Mouse (Mus musculus): ENCODE results near the gene Gm27021. TPM values are rescaled to one million over a fixed set of nuclear protein-coding genes. Genes with fewer than 3 reads are reported as not detected.

The Gm27021 gene
- polyA plus RNA-seq, 1 experiment = 3.3 TPM

DNA sequence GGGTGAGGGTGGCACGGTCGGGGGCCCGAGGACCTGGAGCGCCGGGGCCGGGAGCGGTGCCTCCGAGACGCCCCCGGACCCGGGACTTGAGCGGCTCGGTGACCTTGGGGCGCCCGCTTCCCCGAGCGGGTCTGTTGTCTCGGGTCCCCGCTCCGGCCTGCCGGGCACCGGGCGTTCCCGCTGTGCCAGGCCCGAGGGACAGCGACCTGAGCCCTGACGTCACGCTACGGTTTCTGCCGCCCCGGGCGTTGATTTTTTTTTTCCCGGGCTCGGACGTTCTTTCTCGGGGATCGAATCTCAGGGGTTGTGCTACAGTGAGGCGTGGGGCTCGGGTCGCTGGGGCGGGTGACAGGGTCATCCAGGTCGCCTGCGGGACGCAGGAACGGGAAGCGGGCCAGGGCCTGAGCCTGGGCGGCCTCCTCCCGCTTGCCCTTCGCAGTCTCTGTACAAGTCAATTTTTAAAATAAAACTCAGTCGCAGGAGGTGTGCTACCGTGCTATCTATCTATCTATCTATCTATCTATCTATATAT, 561 bp upstream of the Gm27021 start, which contains the start of gene Emc8:
Gene Emc8 (minus strand): TSS at position 200 of the 532 bp plus-strand sequence.
- TF ChIP-seq CTCF (IDR thresholded peaks at IDR 0.05; ENCODE audit: borderline replicate concordance, extremely low read depth, insufficient read depth, insufficient read length) (no peak), POLR2A (IDR thresholded peaks at IDR 0.05; ENCODE audit: borderline replicate concordance, extremely low read depth, insufficient read depth, insufficient read length, poor library complexity, severe bottlenecking) (no peak)
- no peak for DNase-seq (ENCODE audit: low read depth)

DNA sequence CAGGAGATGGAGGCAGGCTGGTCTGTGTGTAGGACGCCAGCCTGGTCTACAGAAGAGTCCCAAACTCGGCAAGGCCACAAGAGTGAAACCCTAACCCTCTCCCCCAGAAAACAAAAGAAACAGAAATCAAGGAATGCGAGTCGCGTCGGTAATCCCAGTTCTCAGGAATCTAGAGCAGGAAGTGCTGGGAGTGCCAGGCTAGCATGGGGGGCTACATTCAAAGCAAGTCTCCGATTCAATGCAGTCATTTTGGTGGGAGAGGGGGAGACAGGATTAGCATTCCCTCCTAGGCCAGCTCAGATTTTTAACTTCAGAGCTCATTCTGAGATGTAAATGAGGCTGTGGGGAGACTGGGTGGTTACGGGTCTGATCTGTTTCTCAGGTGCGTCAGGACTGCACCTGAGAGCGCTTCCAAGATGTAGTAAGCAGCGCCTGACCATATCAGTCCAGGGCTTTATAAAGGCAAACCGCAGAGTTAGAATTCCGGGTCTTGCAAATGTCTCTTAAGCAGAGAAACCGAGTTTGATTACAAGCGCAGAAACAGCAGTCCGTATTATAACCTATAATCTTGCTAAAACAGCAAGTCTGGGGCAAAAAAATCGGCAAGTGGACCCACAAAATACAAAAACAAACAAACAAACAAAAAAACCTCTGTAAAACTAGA, 940 bp downstream of the Gm27021 start:
- TF ChIP-seq CTCF (IDR thresholded peaks at IDR 0.05; ENCODE audit: borderline replicate concordance, extremely low read depth, insufficient read depth, insufficient read length) (no peak), POLR2A (IDR thresholded peaks at IDR 0.05; ENCODE audit: borderline replicate concordance, extremely low read depth, insufficient read depth, insufficient read length, poor library complexity, severe bottlenecking) (no peak)
- peak; percentile 21 for DNase-seq (ENCODE audit: low read depth)

DNA sequence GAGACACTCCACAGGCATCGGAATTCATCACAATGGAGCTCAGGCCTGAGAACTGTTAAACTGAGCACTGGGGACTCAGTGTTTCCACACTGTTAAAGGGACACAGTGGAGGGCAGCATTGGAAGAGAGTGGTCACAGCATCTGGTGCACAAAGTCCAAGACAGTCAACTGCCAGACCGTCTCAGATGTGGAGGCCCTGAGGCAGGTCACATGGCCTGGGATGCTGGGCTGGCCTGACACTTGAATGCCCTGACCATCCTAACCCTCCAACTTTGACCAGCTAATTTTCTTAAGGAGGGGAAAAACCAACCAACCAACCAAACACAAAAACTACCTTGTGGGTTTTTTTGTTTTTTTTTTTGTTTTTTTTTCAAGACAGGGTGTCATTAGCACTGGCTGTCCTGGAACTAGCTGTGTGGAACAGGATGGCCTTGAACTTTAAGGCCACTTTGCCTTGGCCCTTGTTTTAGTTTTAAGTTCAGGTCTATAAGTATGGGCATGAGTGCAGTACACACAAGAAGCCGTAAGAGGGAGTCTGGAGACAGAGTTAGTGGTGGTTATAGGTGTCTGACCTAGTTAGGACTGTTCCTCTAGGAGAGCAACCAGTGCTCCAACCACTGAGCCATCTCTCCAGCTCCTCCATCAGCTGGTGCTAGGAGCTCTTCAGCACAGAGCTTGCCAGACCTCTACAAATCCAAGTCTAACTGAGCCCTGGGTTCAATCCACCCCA, 2.0 kb downstream of the Gm27021 start:
- DNase-seq (ENCODE audit: low read depth) = no peak
- TF ChIP-seq POLR2A (IDR thresholded peaks at IDR 0.05; ENCODE audit: borderline replicate concordance, extremely low read depth, insufficient read depth, insufficient read length, poor library complexity, severe bottlenecking) = no peak
- no peak for TF ChIP-seq CTCF (IDR thresholded peaks at IDR 0.05; ENCODE audit: borderline replicate concordance, extremely low read depth, insufficient read depth, insufficient read length)

DNA sequence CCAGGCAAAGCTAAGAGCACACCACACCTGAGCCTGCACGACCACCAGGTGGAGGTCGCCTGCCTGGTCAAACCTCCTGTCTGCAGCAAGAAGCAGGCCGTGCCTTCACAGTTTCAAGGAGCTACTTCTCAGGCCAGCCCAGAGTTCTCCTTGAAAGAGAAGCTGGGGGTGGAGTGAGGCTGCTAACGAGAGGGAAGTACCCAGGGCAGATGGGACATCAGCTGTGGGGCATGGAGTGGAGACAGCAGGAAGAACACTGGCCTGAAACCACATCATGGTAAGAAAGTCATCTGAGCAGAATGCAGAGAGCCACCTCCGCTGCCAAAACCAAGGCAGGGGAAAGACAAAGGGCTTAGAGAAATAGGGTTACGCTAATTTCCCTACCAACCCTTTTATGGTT, 3.3 kb downstream of the Gm27021 start:
- TF ChIP-seq CTCF (IDR thresholded peaks at IDR 0.05; ENCODE audit: borderline replicate concordance, extremely low read depth, insufficient read depth, insufficient read length) = no peak
- no peak for TF ChIP-seq POLR2A (IDR thresholded peaks at IDR 0.05; ENCODE audit: borderline replicate concordance, extremely low read depth, insufficient read depth, insufficient read length, poor library complexity, severe bottlenecking)
- DNase-seq (ENCODE audit: low read depth) = no peak

DNA sequence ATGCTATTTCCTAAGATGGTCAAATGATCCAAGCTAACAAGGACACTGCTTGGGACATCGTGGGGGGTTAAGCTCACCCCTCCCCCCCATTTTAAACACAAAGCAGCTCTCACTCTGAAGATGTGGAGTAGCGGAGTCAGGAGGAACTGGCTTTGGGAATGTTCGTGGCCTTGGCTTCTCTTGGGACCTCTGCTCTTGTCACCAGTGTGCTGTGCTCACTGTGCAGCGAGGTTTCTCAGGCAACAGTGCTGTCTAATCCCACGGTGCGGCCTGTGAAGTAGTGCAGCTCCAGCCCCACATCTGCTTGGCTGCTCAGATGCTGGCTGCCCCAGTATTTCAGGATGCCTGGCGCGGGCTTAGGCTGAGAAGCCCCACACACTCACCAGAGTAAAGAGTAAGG, 10.5 kb downstream of the Gm27021 start:
- TF ChIP-seq CTCF (IDR thresholded peaks at IDR 0.05; ENCODE audit: borderline replicate concordance, extremely low read depth, insufficient read depth, insufficient read length) = no peak
- no peak for TF ChIP-seq POLR2A (IDR thresholded peaks at IDR 0.05; ENCODE audit: borderline replicate concordance, extremely low read depth, insufficient read depth, insufficient read length, poor library complexity, severe bottlenecking)
- DNase-seq (ENCODE audit: low read depth) = no peak

DNA sequence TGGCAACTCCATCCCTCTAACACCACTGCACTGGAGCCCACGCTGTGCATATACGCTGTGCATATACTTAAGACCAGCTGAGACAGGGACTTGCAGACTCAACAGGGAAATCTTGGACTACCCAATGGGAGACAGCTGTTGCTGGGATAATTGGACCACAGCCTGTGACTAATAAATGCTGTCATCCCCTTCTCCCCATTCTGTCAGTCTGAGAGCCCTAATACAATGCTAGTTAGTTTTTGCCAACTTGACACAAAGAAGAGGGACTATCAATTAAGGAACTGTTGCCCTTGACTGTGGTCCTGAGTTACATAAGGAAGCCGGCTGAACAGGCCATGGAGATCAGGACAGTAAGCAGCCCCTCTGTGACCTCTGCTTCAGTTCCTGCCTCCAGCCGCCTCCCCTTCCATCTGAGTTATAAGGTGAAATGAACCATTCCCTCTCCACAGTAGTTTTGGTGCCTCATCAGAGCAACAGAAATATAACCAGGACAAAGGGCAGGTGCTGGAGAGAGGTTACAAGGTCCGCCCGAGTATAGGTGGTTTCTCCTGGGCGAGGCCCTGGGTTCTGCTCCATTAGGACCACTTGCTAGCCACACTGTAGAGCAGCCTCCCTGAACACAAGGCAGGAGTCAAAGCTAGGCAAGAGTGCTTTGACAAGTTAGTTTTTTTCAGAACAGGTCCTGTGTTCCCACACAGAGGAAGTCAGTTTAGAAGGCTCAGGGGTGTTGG, 11.4 kb downstream of the Gm27021 start:
- DNase-seq (ENCODE audit: low read depth) = peak; percentile 37
- no peak for TF ChIP-seq POLR2A (IDR thresholded peaks at IDR 0.05; ENCODE audit: borderline replicate concordance, extremely low read depth, insufficient read depth, insufficient read length, poor library complexity, severe bottlenecking)
- TF ChIP-seq CTCF (IDR thresholded peaks at IDR 0.05; ENCODE audit: borderline replicate concordance, extremely low read depth, insufficient read depth, insufficient read length) = no peak

DNA sequence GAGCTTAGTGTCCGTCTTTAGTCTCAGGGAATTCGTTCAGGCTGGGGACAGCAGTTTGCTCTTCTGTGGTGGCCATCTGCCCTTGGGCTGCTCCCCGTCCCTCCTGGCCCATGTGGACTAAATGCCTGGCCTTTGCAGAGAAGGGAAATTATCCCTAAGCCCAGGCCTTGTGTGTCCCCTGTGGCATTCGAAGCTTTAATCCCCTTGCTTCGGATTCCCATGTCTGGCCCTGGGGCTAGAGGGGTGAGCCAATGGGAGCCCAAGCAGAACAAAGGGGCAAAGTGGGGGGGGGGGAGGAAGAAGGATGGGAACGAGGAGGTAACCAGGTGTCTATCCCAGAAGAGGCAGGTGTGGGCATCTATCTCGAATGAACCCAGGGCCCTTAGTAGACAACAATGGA, 20.3 kb downstream of the Gm27021 start, which contains the start of gene 1190005I06Rik:
Gene 1190005I06Rik (minus strand): TSS at position 101 of the 400 bp plus-strand sequence.
- no peak for DNase-seq (ENCODE audit: low read depth)
- TF ChIP-seq CTCF (IDR thresholded peaks at IDR 0.05; ENCODE audit: borderline replicate concordance, extremely low read depth, insufficient read depth, insufficient read length) = no peak

DNA sequence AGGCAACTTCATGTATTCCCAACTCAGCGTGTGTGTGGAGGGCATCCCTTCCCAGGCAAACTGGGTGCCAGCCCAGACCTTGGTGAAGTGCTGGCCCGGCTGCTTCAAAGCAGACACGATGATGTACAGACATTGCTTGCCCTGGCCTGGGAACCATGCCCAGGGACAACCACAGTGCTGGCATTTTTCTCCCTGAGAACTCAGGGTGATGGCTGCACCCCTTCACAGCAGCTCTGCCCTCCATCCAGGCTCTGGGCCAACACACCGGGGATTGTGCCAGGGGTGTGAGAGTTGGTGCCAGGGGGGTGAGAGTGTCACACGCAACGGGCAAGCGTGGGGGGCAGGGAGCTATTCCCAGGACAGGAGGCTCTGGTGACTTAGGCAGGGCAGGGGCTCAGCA, 23.2 kb downstream of the Gm27021 start:
- TF ChIP-seq CTCF (IDR thresholded peaks at IDR 0.05; ENCODE audit: borderline replicate concordance, extremely low read depth, insufficient read depth, insufficient read length) (no peak), POLR2A (IDR thresholded peaks at IDR 0.05; ENCODE audit: borderline replicate concordance, extremely low read depth, insufficient read depth, insufficient read length, poor library complexity, severe bottlenecking) (no peak)
- DNase-seq (ENCODE audit: low read depth) = peak; percentile 85

DNA sequence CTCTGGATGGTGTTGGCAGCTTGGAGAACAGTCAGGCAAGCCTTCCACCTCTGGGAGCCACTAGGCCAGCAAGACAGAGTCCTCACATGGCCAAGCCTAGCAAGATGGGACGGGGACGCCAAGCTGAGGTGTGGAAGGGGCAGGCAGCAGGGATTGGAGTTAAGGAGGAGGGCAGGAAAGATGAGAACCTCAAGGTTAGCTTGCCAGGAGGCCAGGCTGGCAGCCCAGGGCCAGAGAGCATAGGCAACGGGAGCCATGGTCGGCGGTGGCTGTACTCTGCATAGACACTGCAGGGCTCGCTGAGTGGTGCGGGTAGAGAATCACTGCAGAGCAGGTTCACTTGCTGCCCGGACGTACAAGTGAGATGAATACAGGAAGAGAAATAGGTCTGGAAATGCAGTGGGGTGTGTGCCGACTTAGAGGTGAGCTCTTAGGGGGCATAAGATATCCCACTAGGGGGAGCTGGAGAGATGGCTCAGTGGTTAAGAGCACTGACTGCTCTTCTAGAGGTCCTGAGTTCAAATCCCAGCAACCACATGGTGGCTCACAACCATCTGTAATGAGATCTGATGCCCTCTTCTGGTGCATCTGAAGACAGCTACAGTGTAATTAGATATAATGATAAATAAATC, 25.7 kb downstream of the Gm27021 start:
- DNase-seq (ENCODE audit: low read depth) = no peak
- TF ChIP-seq CTCF (IDR thresholded peaks at IDR 0.05; ENCODE audit: borderline replicate concordance, extremely low read depth, insufficient read depth, insufficient read length) = no peak
- no peak for TF ChIP-seq POLR2A (IDR thresholded peaks at IDR 0.05; ENCODE audit: borderline replicate concordance, extremely low read depth, insufficient read depth, insufficient read length, poor library complexity, severe bottlenecking)

DNA sequence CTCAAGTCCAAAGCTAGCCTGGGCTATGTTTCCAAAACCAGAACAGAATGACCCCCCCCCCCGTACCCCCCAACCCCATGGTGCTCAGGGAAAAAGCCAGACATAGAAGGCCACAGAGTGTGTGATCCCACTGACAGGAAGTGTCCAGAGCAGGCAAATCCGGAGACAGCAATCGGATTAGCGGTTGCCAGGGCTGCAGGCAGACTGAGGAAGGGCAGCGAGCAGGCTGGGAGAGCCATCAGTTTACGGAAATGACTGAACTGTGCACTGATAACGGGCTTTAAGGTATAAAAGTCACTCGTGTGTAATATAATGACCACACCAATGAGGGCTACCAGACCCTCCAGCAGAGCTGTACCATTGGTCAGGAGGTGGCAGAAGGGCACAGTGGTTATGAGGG, 26.6 kb downstream of the Gm27021 start:
- no peak for TF ChIP-seq POLR2A (IDR thresholded peaks at IDR 0.05; ENCODE audit: borderline replicate concordance, extremely low read depth, insufficient read depth, insufficient read length, poor library complexity, severe bottlenecking)
- TF ChIP-seq CTCF (IDR thresholded peaks at IDR 0.05; ENCODE audit: borderline replicate concordance, extremely low read depth, insufficient read depth, insufficient read length) = no peak
- DNase-seq (ENCODE audit: low read depth) = no peak

DNA sequence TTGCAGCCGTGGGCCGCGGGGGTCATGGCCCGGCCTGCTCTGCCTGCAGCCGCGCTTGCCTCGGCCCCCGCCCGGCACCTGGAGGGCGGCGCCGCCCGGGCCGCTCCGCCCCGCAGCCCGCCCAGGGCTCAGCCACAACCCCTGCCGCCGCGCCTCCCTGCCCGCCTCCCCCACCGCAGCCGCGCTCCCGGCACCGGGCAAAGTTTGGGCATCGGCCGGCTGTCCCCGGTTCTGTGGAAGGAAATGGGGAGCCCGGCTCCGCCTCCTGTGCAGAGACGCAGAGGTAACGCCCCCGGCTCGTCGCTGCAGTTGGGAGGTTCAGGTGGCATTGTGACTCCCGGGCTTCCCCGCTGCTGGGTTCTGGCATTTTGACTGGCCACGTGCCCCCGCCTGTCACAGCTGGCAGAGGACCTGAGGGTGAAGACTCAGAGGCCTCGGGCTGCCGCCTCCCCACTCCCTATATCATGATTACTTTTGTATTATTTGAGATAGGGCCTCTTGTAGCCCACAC, 33.5 kb downstream of the Gm27021 start:
- no peak for TF ChIP-seq CTCF (IDR thresholded peaks at IDR 0.05; ENCODE audit: borderline replicate concordance, extremely low read depth, insufficient read depth, insufficient read length)
- DNase-seq (ENCODE audit: low read depth) = no peak
